Mouse (Mus musculus) kidney, embryonic 14.5 days (tissue): Measurements from ENCODE around the gene Aqp2. TPM values are rescaled to one million over a fixed set of nuclear protein-coding genes. Genes with fewer than 3 reads are reported as not detected.

Source experiments
- ATAC-seq: fragments of 200-750 bp; cut with Nextera tagmentation; 2 replicates; pipeline ENCODE4 v1.8.0; 2017; ENCODE audit warnings: moderate number of reproducible peaks, mild to moderate bottlenecking, moderate TSS enrichment, moderate library complexity; ENCODE audit not compliant: low FRiP score, low TSS enrichment
- H3K27ac ChIP-seq: fragments of 300-500 bp; sonication (generic); 2 replicates; pipeline ENCODE4 v1.5.1; 2014; ENCODE audit warnings: low read depth, mild to moderate bottlenecking, low read length, moderate library complexity, mixed read lengths
- H3K27me3 ChIP-seq: fragments of 300-500 bp; sonication (generic); 2 replicates; pipeline ENCODE4 v1.6.1; 2014; ENCODE audit warnings: mild to moderate bottlenecking, low read length; ENCODE audit not compliant: control insufficient read depth, insufficient read depth
- H3K36me3 ChIP-seq: fragments of 300-500 bp; sonication (generic); 2 replicates; pipeline ENCODE4 v1.6.1; 2014; ENCODE audit warnings: low read length, mixed read lengths; ENCODE audit not compliant: control insufficient read depth, insufficient read depth
- H3K4me1 ChIP-seq: fragments of 300-500 bp; sonication (generic); 2 replicates; pipeline ENCODE4 v1.6.1; 2014; ENCODE audit warnings: low read length, mixed read lengths; ENCODE audit not compliant: control insufficient read depth, insufficient read depth
- H3K4me2 ChIP-seq: fragments of 300-500 bp; sonication (generic); replicated peaks from 2 replicates; pipeline ENCODE4 v1.6.1; 2014; ENCODE audit warnings: low read depth, mild to moderate bottlenecking, low read length
- H3K4me3 ChIP-seq: fragments of 300-500 bp; sonication (generic); 2 replicates; pipeline ENCODE4 v1.5.1; 2014; ENCODE audit warnings: mild to moderate bottlenecking, low read length
- H3K9ac ChIP-seq: fragments of 300-500 bp; sonication (generic); 2 replicates; pipeline ENCODE4 v1.6.1; 2014; ENCODE audit warnings: low read depth, mild to moderate bottlenecking, low read length, moderate library complexity
- H3K9me3 ChIP-seq: fragments of 300-500 bp; sonication (generic); 2 replicates; pipeline ENCODE4 v1.6.1; 2016; ENCODE audit warnings: low read length; ENCODE audit not compliant: control insufficient read depth
- WGBS: fragments of 180-500 bp; shearing (Covaris S2); extraction: QIAGEN DNeasy Blood & Tissue Kit; methylation state at CpG from one replicate; pipeline ENCODE4 v1.1.7; 2014; 5-methylcytosine and 5-hydroxymethylcytosine counted together
- polyA plus RNA-seq: library from polyadenylated mRNA; unstranded; fragments of >200 nt; fragmentation: Nextera tagmentation; extraction: Ambion mirVana; gene quantifications from 2 replicates; pipeline ENCODE4 v1.2.1, GENCODE M21; 2014

Aqp2 gene
- polyA plus RNA-seq, 1 experiment from 2014 or later, result 5.4 TPM

- no peak overlapping the region for H3K4me2 ChIP-seq
- H3K9me3 ChIP-seq, result no peaks in the 10 kb centered on the region
- no peak overlapping the region for H3K27ac ChIP-seq
- peaks cover 87% of the 10 kb centered on the region for H3K27me3 ChIP-seq
- H3K4me3 ChIP-seq, result no peak overlapping the region
- H3K9ac ChIP-seq, result no peak overlapping the region
- no peaks in the 10 kb centered on the region for H3K36me3 ChIP-seq
- WGBS, result 86% methylated on average over 3 of the region's 3 CpGs
- peaks cover 22% of the 10 kb centered on the region for H3K4me1 ChIP-seq
- no peak for ATAC-seq
Observed at GRCm38 (mm10) chr15:99586525-99586924, 7.7 kb downstream of the Aqp2 start.

GRCm38 (mm10) chr15:99589237-99589636, 10.4 kb downstream of the Aqp2 start:
- WGBS, result 2% methylated on average over 9 of the region's 9 CpGs
- Histone ChIP-seq H3K27ac (no peak overlapping the region), H3K4me1 (peaks cover 14% of the 10 kb centered on the region), H3K4me3 (no peak overlapping the region), H3K9ac (no peak overlapping the region), H3K4me2 (no peak overlapping the region), H3K27me3 (peaks cover 96% of the 10 kb centered on the region), H3K36me3 (no peaks in the 10 kb centered on the region), H3K9me3 (no peaks in the 10 kb centered on the region)
- ATAC-seq, result no peak

GRCm38 (mm10) chr15:99589704-99590103, 10.8 kb downstream of the Aqp2 start:
- Histone ChIP-seq H3K9me3 (no peaks in the 10 kb centered on the region), H3K27ac (no peak overlapping the region), H3K36me3 (no peaks in the 10 kb centered on the region), H3K4me2 (no peak overlapping the region), H3K4me1 (peaks cover 9% of the 10 kb centered on the region), H3K4me3 (no peak overlapping the region), H3K9ac (no peak overlapping the region), H3K27me3 (peaks cover 96% of the 10 kb centered on the region)
- no peak for ATAC-seq
- WGBS, result 20% methylated on average over 7 of the region's 7 CpGs

- Histone ChIP-seq H3K4me2 (peak within 1 kb of the TSS; percentile 67), H3K4me3 (peak within 1 kb of the TSS; percentile 40), H3K36me3 (no peaks in the 10 kb centered on the region), H3K4me1 (0 out of 2 replicates have a peak, but pooled peaks cover 5% of the 10 kb centered on the region), H3K27me3 (peaks cover 96% of the 10 kb centered on the region), H3K9ac (peak within 1 kb of the TSS; percentile 20; the same call in 1 of the 2 replicates), H3K27ac (no peak within 1 kb of the TSS), H3K9me3 (no peaks in the 10 kb centered on the region)
- 2% methylated on average over 44 of the region's 83 CpGs for WGBS
- ATAC-seq, result peak; percentile 63; the same call in 1 of the 2 replicates
Observed at GRCm38 (mm10) chr15:99590429-99591084, 11.7 kb downstream of the Aqp2 start, which contains the start of gene Aqp5. Aqp5 (plus strand) TSS chr15:99590782.

GRCm38 (mm10) chr15:99592177-99592576, 13.3 kb downstream of the Aqp2 start:
- Histone ChIP-seq H3K9ac (no peak overlapping the region), H3K36me3 (no peaks in the 10 kb centered on the region), H3K27ac (no peak overlapping the region), H3K27me3 (peaks cover 84% of the 10 kb centered on the region), H3K4me1 (0 out of 2 replicates have a peak, but pooled peaks cover 5% of the 10 kb centered on the region), H3K4me3 (no peak overlapping the region), H3K9me3 (no peaks in the 10 kb centered on the region), H3K4me2 (no peak overlapping the region)
- WGBS, result 74% methylated on average over 8 of the region's 8 CpGs
- no peak for ATAC-seq

GRCm38 (mm10) chr15:99592877-99593276, 14.0 kb downstream of the Aqp2 start:
- H3K9me3 ChIP-seq, result no peaks in the 10 kb centered on the region
- no peaks in the 10 kb centered on the region for H3K36me3 ChIP-seq
- no peak overlapping the region for H3K9ac ChIP-seq
- WGBS, result 85% methylated on average over 5 of the region's 5 CpGs
- no peak overlapping the region for H3K27ac ChIP-seq
- peaks cover 82% of the 10 kb centered on the region for H3K27me3 ChIP-seq
- H3K4me2 ChIP-seq, result no peak overlapping the region
- H3K4me3 ChIP-seq, result no peak overlapping the region
- 0 out of 2 replicates have a peak, but pooled peaks cover 5% of the 10 kb centered on the region for H3K4me1 ChIP-seq
- no peak for ATAC-seq

GRCm38 (mm10) chr15:99594951-99595350, 16.1 kb downstream of the Aqp2 start:
- Histone ChIP-seq H3K4me1 (0 out of 2 replicates have a peak, but pooled peaks cover 5% of the 10 kb centered on the region), H3K9ac (no peak overlapping the region), H3K4me3 (no peak overlapping the region), H3K27ac (no peak overlapping the region), H3K36me3 (no peaks in the 10 kb centered on the region), H3K9me3 (no peaks in the 10 kb centered on the region), H3K27me3 (peaks cover 62% of the 10 kb centered on the region), H3K4me2 (no peak overlapping the region)
- WGBS, result 84% methylated on average over 10 of the region's 10 CpGs
- ATAC-seq, result no peak

GRCm38 (mm10) chr15:99596056-99596687, 17.3 kb downstream of the Aqp2 start:
- Histone ChIP-seq H3K9me3 (no peaks in the 10 kb centered on the region), H3K4me1 (peaks cover 12% of the 10 kb centered on the region; the same call in 1 of the 2 replicates), H3K27ac (no peak overlapping the region), H3K36me3 (no peaks in the 10 kb centered on the region), H3K4me2 (no peak overlapping the region), H3K4me3 (no peak overlapping the region), H3K9ac (no peak overlapping the region), H3K27me3 (peaks cover 56% of the 10 kb centered on the region)
- peak; percentile 82 for ATAC-seq
- 0% methylated on average over 7 of the region's 7 CpGs for WGBS

- Histone ChIP-seq H3K27ac (no peak overlapping the region), H3K4me1 (peaks cover 18% of the 10 kb centered on the region; the same call in 1 of the 2 replicates), H3K4me3 (no peak overlapping the region), H3K9ac (no peak overlapping the region), H3K36me3 (no peaks in the 10 kb centered on the region), H3K4me2 (no peak overlapping the region), H3K27me3 (peaks cover 50% of the 10 kb centered on the region), H3K9me3 (no peaks in the 10 kb centered on the region)
- 63% methylated on average over 7 of the region's 7 CpGs for WGBS
- ATAC-seq, result no peak; the same call in 1 of the 2 replicates
Observed at GRCm38 (mm10) chr15:99596841-99597240, 18.0 kb downstream of the Aqp2 start.
